In the genomic region with DNA sequence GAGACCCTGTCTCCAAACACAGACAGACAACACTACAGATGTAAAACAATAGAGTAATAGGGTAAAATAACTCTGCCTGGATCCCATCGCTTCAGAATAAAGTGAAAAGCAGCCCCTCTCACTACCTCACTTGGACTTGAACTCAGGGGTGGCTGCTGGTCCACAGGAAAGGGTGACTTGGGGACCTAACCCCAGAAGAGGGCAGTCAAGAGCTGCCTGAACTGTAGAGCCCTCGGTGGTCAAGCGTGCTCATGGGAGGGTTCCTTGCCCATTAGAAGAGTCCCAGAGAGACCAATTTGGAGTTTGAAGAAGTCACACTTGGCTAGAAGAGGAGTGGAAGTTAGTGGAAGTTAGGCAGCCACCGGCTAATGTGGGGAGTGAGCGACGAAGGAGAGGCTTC, we compare ENCODE assay signal across 11 mouse cellular contexts. TPM values are rescaled to one million over a fixed set of nuclear protein-coding genes. Genes with fewer than 3 reads are reported as not detected.
A peak's percentile ranks its signal among the peaks of the same experiment; 100 is the strongest.
DNase-seq lines count a peak whose midpoint lies in the region; ATAC-seq and TF ChIP-seq lines count a peak whose summit lies in the region.
"Had no signal": no experiment of that assay in that cellular context is flagged by ENCODE, and none has a peak within 500 bp of the region (broad histone marks: within the 10 kb centered on the region; RNA-seq: fewer than 3 reads in every experiment).

No protein-coding gene starts in this region.

- peak; percentile 5 for DNase-seq in hindbrain, embryonic 10.5 days (ENCODE audit: low spot score)
- peak; percentile 22 for DNase-seq in neural tube, embryonic 11.5 days (ENCODE audit: low spot score)
- DNase-seq in embryo, embryonic 10 days (ENCODE audit: low spot score) = peak; percentile 51
- no peak for DNase-seq in stomach, postnatal 0 days (ENCODE audit: low spot score)
- no peak for DNase-seq in neural tube, embryonic 10.5 days (ENCODE audit: extremely low spot score, low spot score)
- DNase-seq in ovary, postnatal 14 days (ENCODE audit: low spot score) = no peak
- DNase-seq: right cerebral cortex, adult 18-20 months had no signal

- H3K4me2 ChIP-seq in hindbrain, embryonic 13.5 days = no peak overlapping the region
- no peak overlapping the region for H3K4me2 ChIP-seq in neural tube, embryonic 11.5 days (ENCODE audit: low read depth)
- H3K4me2 ChIP-seq in neural tube, embryonic 15.5 days = no peak overlapping the region
- H3K4me2 ChIP-seq in stomach, postnatal 0 days (replicated peaks; ENCODE audit: low read depth) = no peak overlapping the region
- H3K4me2 ChIP-seq: embryonic facial prominence, embryonic 15.5 days had no signal

- no peak overlapping the region for H3K27ac ChIP-seq in hindbrain, embryonic 10.5 days
- H3K27ac ChIP-seq in hindbrain, embryonic 13.5 days = no peak overlapping the region
- H3K27ac ChIP-seq in neural tube, embryonic 11.5 days (ENCODE audit: low read depth, low read length) = no peak overlapping the region
- no peak overlapping the region for H3K27ac ChIP-seq in neural tube, embryonic 15.5 days (replicated peaks)
- no peak overlapping the region for H3K27ac ChIP-seq in stomach, postnatal 0 days (replicated peaks)
- H3K27ac ChIP-seq: embryonic facial prominence, embryonic 15.5 days had no signal

- no peak overlapping the region for H3K9ac ChIP-seq in hindbrain, embryonic 13.5 days
- no peak overlapping the region for H3K9ac ChIP-seq in neural tube, embryonic 11.5 days (ENCODE audit: low read length)
- no peak overlapping the region for H3K9ac ChIP-seq in neural tube, embryonic 15.5 days (replicated peaks)
- H3K9ac ChIP-seq in stomach, postnatal 0 days (ENCODE audit: low read length) = no peak overlapping the region
- H3K9ac ChIP-seq: embryonic facial prominence, embryonic 15.5 days had no signal

- H3K27me3 ChIP-seq in hindbrain, embryonic 10.5 days (ENCODE audit: insufficient read depth, poor library complexity, severe bottlenecking) = no peaks in the 10 kb centered on the region
- H3K27me3 ChIP-seq in hindbrain, embryonic 13.5 days = no peaks in the 10 kb centered on the region
- H3K27me3 ChIP-seq in neural tube, embryonic 11.5 days (ENCODE audit: control insufficient read depth, insufficient read depth, low read length) = no peaks in the 10 kb centered on the region
- H3K27me3 ChIP-seq in neural tube, embryonic 15.5 days (replicated peaks) = no peaks in the 10 kb centered on the region
- H3K27me3 ChIP-seq in stomach, postnatal 0 days (ENCODE audit: control insufficient read depth, insufficient read depth, low read length) = no peaks in the 10 kb centered on the region
- H3K27me3 ChIP-seq: embryonic facial prominence, embryonic 15.5 days had no signal

- 71% methylated on average over 6 of the region's 6 CpGs for WGBS in hindbrain, embryonic 10.5 days
- WGBS in hindbrain, embryonic 13.5 days = 70% methylated on average over 6 of the region's 6 CpGs
- 71% methylated on average over 6 of the region's 6 CpGs for WGBS in neural tube, embryonic 11.5 days
- WGBS in neural tube, embryonic 15.5 days = 71% methylated on average over 6 of the region's 6 CpGs
- 67% methylated on average over 6 of the region's 6 CpGs for WGBS in stomach, postnatal 0 days

- no peak for TF ChIP-seq EP300 in stomach, postnatal 0 days (optimal IDR thresholded peaks at IDR 0.05)

- TF ChIP-seq CTCF in stomach, postnatal 0 days (IDR thresholded peaks at IDR 0.05; ENCODE audit: low read depth) = peak; percentile 60

- H3K4me3 ChIP-seq in hindbrain, embryonic 10.5 days = no peak overlapping the region
- no peak overlapping the region for H3K4me3 ChIP-seq in hindbrain, embryonic 13.5 days
- H3K4me3 ChIP-seq in neural tube, embryonic 11.5 days (ENCODE audit: low read depth, low read length) = no peak overlapping the region
- no peak overlapping the region for H3K4me3 ChIP-seq in neural tube, embryonic 15.5 days (replicated peaks)
- H3K4me3 ChIP-seq in stomach, postnatal 0 days (ENCODE audit: low read depth, low read length) = no peak overlapping the region
- H3K4me3 ChIP-seq: embryonic facial prominence, embryonic 15.5 days had no signal

- no peak for ATAC-seq in hindbrain, embryonic 13.5 days (ENCODE audit: low FRiP score)
- ATAC-seq in neural tube, embryonic 11.5 days (ENCODE audit: insufficient read depth, low FRiP score, low TSS enrichment) = no peak
- no peak for ATAC-seq in neural tube, embryonic 15.5 days (ENCODE audit: low FRiP score)
- ATAC-seq in stomach, postnatal 0 days (ENCODE audit: low FRiP score, low TSS enrichment) = no peak

- no peaks in the 10 kb centered on the region for H3K4me1 ChIP-seq in hindbrain, embryonic 10.5 days (replicated peaks)
- no peaks in the 10 kb centered on the region; the same call in 1 of the 2 replicates for H3K4me1 ChIP-seq in hindbrain, embryonic 13.5 days (replicated peaks)
- no peaks in the 10 kb centered on the region for H3K4me1 ChIP-seq in neural tube, embryonic 11.5 days (ENCODE audit: control insufficient read depth, insufficient read depth, low read length)
- no peaks in the 10 kb centered on the region for H3K4me1 ChIP-seq in neural tube, embryonic 15.5 days
- H3K4me1 ChIP-seq in stomach, postnatal 0 days (replicated peaks; ENCODE audit: control insufficient read depth, insufficient read depth) = no peaks in the 10 kb centered on the region
- H3K4me1 ChIP-seq: embryonic facial prominence, embryonic 15.5 days had no signal

- H3K36me3 ChIP-seq in hindbrain, embryonic 10.5 days = no peaks in the 10 kb centered on the region
- H3K36me3 ChIP-seq in hindbrain, embryonic 13.5 days = no peaks in the 10 kb centered on the region
- H3K36me3 ChIP-seq in neural tube, embryonic 11.5 days (ENCODE audit: control insufficient read depth, insufficient read depth, low read length) = no peaks in the 10 kb centered on the region
- no peaks in the 10 kb centered on the region for H3K36me3 ChIP-seq in neural tube, embryonic 15.5 days
- H3K36me3 ChIP-seq in stomach, postnatal 0 days (ENCODE audit: control insufficient read depth, insufficient read depth, low read length) = no peaks in the 10 kb centered on the region
- H3K36me3 ChIP-seq: embryonic facial prominence, embryonic 15.5 days had no signal

- no peaks in the 10 kb centered on the region for H3K9me3 ChIP-seq in hindbrain, embryonic 10.5 days
- H3K9me3 ChIP-seq in hindbrain, embryonic 13.5 days = no peaks in the 10 kb centered on the region
- no peaks in the 10 kb centered on the region for H3K9me3 ChIP-seq in neural tube, embryonic 11.5 days (ENCODE audit: control insufficient read depth, low read length)
- no peaks in the 10 kb centered on the region for H3K9me3 ChIP-seq in neural tube, embryonic 15.5 days (replicated peaks)
- H3K9me3 ChIP-seq in stomach, postnatal 0 days (ENCODE audit: control insufficient read depth, low read length) = no peaks in the 10 kb centered on the region
- H3K9me3 ChIP-seq: embryonic facial prominence, embryonic 15.5 days had no signal

RNA-seq across cellular contexts. Expression of a gene that starts 15.6 kb away (rescaled TPM):
- polyA plus RNA-seq in hindbrain, embryonic 10.5 days (2016; fragmentation: Nextera tagmentation; extraction: Ambion mirVana) = not detected in 2 replicates
- not detected in 2 replicates for polyA plus RNA-seq in hindbrain, embryonic 13.5 days (2015; fragmentation: Nextera tagmentation; extraction: Ambion mirVana)
- polyA plus RNA-seq in neural tube, embryonic 11.5 days (2014; fragmentation: Nextera tagmentation; extraction: Ambion mirVana) = not detected in 2 replicates
- polyA plus RNA-seq in neural tube, embryonic 15.5 days (2015; fragmentation: Nextera tagmentation; extraction: Ambion mirVana) = not detected in 2 replicates
- polyA plus RNA-seq in stomach, postnatal 0 days (2015; fragmentation: Nextera tagmentation; extraction: Ambion mirVana) = not detected in 2 replicates
- polyA plus RNA-seq: embryonic facial prominence, embryonic 15.5 days; heart, embryonic 14.5 days had no signal

RNA-seq across cellular contexts. Expression of a gene that starts 44.2 kb away (rescaled TPM):
- polyA plus RNA-seq in hindbrain, embryonic 10.5 days (2016; fragmentation: Nextera tagmentation; extraction: Ambion mirVana) = 68.4 and 90.4 TPM in 2 replicates
- polyA plus RNA-seq in hindbrain, embryonic 13.5 days (2015; fragmentation: Nextera tagmentation; extraction: Ambion mirVana) = 105 TPM in 2 replicates
- polyA plus RNA-seq in neural tube, embryonic 11.5 days (2014; fragmentation: Nextera tagmentation; extraction: Ambion mirVana) = 129 and 135 TPM in 2 replicates
- polyA plus RNA-seq in neural tube, embryonic 15.5 days (2015; fragmentation: Nextera tagmentation; extraction: Ambion mirVana) = 80.8 and 84.0 TPM in 2 replicates
- polyA plus RNA-seq in stomach, postnatal 0 days (2015; fragmentation: Nextera tagmentation; extraction: Ambion mirVana) = 33.5 and 35.9 TPM in 2 replicates

RNA-seq across cellular contexts. Expression of a gene that starts 58.5 kb away (rescaled TPM):
- not detected in 2 replicates for polyA plus RNA-seq in hindbrain, embryonic 10.5 days (2016; fragmentation: Nextera tagmentation; extraction: Ambion mirVana)
- not detected in 2 replicates for polyA plus RNA-seq in hindbrain, embryonic 13.5 days (2015; fragmentation: Nextera tagmentation; extraction: Ambion mirVana)
- not detected in 2 replicates for polyA plus RNA-seq in neural tube, embryonic 11.5 days (2014; fragmentation: Nextera tagmentation; extraction: Ambion mirVana)
- not detected in 2 replicates for polyA plus RNA-seq in neural tube, embryonic 15.5 days (2015; fragmentation: Nextera tagmentation; extraction: Ambion mirVana)
- not detected in 2 replicates for polyA plus RNA-seq in stomach, postnatal 0 days (2015; fragmentation: Nextera tagmentation; extraction: Ambion mirVana)
- polyA plus RNA-seq: embryonic facial prominence, embryonic 15.5 days; heart, embryonic 14.5 days had no signal

Comparison
In these comparisons a context has a peak if more than half of its experiments do, and no peak if none do; other contexts are left out.
1. DNase-seq: peak in hindbrain, embryonic 10.5 days (single experiment), neural tube, embryonic 11.5 days (single experiment) and embryo, embryonic 10 days (single experiment); none in stomach, postnatal 0 days (single experiment), neural tube, embryonic 10.5 days (single experiment) and ovary, postnatal 14 days (single experiment).